Mouse (Mus musculus): Measurements from ENCODE around the gene Svs4.

GRCm38 (mm10) chr2:164232671-164233070 lies 45.6 kb downstream of the Svs4 start:
- TF ChIP-seq CTCF (IDR thresholded peaks at IDR 0.05; ENCODE audit: control insufficient read depth, insufficient read depth, low read length), result no peak
- no peak for TF ChIP-seq POLR2A (IDR thresholded peaks at IDR 0.05; ENCODE audit: borderline replicate concordance, control insufficient read depth, low read depth, low read length)

Data from bone marrow, adult 2 months (tissue).